Mouse (Mus musculus) limb, embryonic 13.5 days (tissue): ENCODE measurements around the gene Mast1. TPM values are rescaled to one million over a fixed set of nuclear protein-coding genes. Genes with fewer than 3 reads are reported as not detected.
A peak's percentile ranks its signal among the peaks of the same experiment; 100 is the strongest.

Source experiments
- ATAC-seq: fragments of 200-750 bp; cut with Nextera tagmentation; 2 replicates; pipeline ENCODE4 v1.8.0; 2017; ENCODE audit warnings: low read depth, moderate number of reproducible peaks, moderate TSS enrichment; ENCODE audit not compliant: low FRiP score
- H3K27ac ChIP-seq: fragments of 300-500 bp; sonication (generic); 2 replicates; pipeline ENCODE4 v1.5.1; 2015; ENCODE audit warnings: inconsistent platforms, mild to moderate bottlenecking, moderate library complexity
- H3K27me3 ChIP-seq: fragments of 300-500 bp; sonication (generic); 2 replicates; pipeline ENCODE4 v1.6.1; 2015; ENCODE audit warnings: mild to moderate bottlenecking, inconsistent platforms
- H3K36me3 ChIP-seq: fragments of 300-500 bp; sonication (generic); 2 replicates; pipeline ENCODE4 v1.6.1; 2015; ENCODE audit warnings: inconsistent platforms, mild to moderate bottlenecking, moderate library complexity
- H3K4me1 ChIP-seq: fragments of 300-500 bp; sonication (generic); 2 replicates; pipeline ENCODE4 v1.6.1; 2015; ENCODE audit warnings: inconsistent platforms
- H3K4me2 ChIP-seq: fragments of 300-500 bp; sonication (generic); replicated peaks from 2 replicates; pipeline ENCODE4 v1.6.1; 2015; ENCODE audit warnings: inconsistent platforms, mild to moderate bottlenecking, moderate library complexity
- H3K4me3 ChIP-seq: fragments of 300-500 bp; sonication (generic); 2 replicates; pipeline ENCODE4 v1.5.1; 2015; ENCODE audit warnings: moderate library complexity, mild to moderate bottlenecking, inconsistent platforms
- H3K9ac ChIP-seq: fragments of 300-500 bp; sonication (generic); 2 replicates; pipeline ENCODE4 v1.6.1; 2015; ENCODE audit warnings: mild to moderate bottlenecking, inconsistent platforms
- H3K9me3 ChIP-seq: fragments of 300-500 bp; sonication (generic); 2 replicates; pipeline ENCODE4 v1.6.1; 2016; ENCODE audit warnings: inconsistent platforms
- whole genome bisulfite sequencing: fragments of 180-500 bp; shearing (Covaris S2); methylation state at CpG from one replicate; pipeline ENCODE4 v1.1.7; 2015; 5-methylcytosine and 5-hydroxymethylcytosine counted together
- polyA plus RNA-seq: library from polyadenylated mRNA; unstranded; fragments of >200 nt; fragmentation: Nextera tagmentation; extraction: Ambion mirVana; gene quantifications from 2 replicates; pipeline ENCODE4 v1.2.1, GENCODE M21; 2015

Gene Mast1
- polyA plus RNA-seq, 1 experiment from 2014 or later, result 0.55 TPM

- Histone ChIP-seq H3K4me1 (peaks cover 39% of the 10 kb centered on the region), H3K36me3 (peaks cover 35% of the 10 kb centered on the region), H3K27ac (peak within 1 kb of the TSS; percentile 87), H3K27me3 (no peaks in the 10 kb centered on the region), H3K9me3 (no peaks in the 10 kb centered on the region), H3K4me2 (peak within 1 kb of the TSS; percentile 94), H3K4me3 (peak within 1 kb of the TSS; percentile 80), H3K9ac (peak within 1 kb of the TSS; percentile 93)
- WGBS, result under 1% methylated on average over 56 of the region's 56 CpGs
- ATAC-seq, result peak; percentile 75
Measured at GRCm38 (mm10) chr8:84969241-84970134, 32.3 kb upstream of the Mast1 start, which contains the start of the genes Gm49661, Prdx2 and Rnaseh2a. Gene Gm49661 (minus strand): TSS chr8:84969433. Gene Prdx2 (plus strand): TSS chr8:84969587. Gene Rnaseh2a (minus strand): TSS chr8:84969767.

GRCm38 (mm10) chr8:84968650-84969049, 31.5 kb upstream of the Mast1 start:
- Histone ChIP-seq H3K27me3 (no peaks in the 10 kb centered on the region), H3K4me2 (peak overlapping the region; percentile 94), H3K36me3 (peaks cover 35% of the 10 kb centered on the region), H3K27ac (peak overlapping the region; percentile 87), H3K9me3 (no peaks in the 10 kb centered on the region), H3K4me1 (peaks cover 39% of the 10 kb centered on the region), H3K4me3 (peak overlapping the region; percentile 80), H3K9ac (peak overlapping the region; percentile 93)
- 14% methylated on average over 2 of the region's 2 CpGs for WGBS
- ATAC-seq, result no peak

GRCm38 (mm10) chr8:84967532-84968304, 30.6 kb upstream of the Mast1 start:
- Histone ChIP-seq H3K9me3 (no peaks in the 10 kb centered on the region), H3K36me3 (peaks cover 30% of the 10 kb centered on the region), H3K27ac (no peak overlapping the region), H3K4me2 (no peak overlapping the region), H3K9ac (no peak overlapping the region), H3K27me3 (no peaks in the 10 kb centered on the region), H3K4me3 (no peak overlapping the region), H3K4me1 (peaks cover 39% of the 10 kb centered on the region)
- ATAC-seq, result no peak
- whole genome bisulfite sequencing, result 94% methylated on average over 13 of the region's 13 CpGs

- Histone ChIP-seq H3K9ac (no peak overlapping the region), H3K27me3 (no peaks in the 10 kb centered on the region), H3K4me1 (peaks cover 39% of the 10 kb centered on the region), H3K4me2 (peak overlapping the region; percentile 89), H3K27ac (peak overlapping the region; percentile 48; the same call in 1 of the 2 replicates), H3K36me3 (peaks cover 24% of the 10 kb centered on the region), H3K9me3 (no peaks in the 10 kb centered on the region), H3K4me3 (peak overlapping the region; percentile 66)
- no peak for ATAC-seq
- 54% methylated on average over 3 of the region's 3 CpGs for WGBS
Measured at GRCm38 (mm10) chr8:84966603-84967002, 29.4 kb upstream of the Mast1 start.

- Histone ChIP-seq H3K4me3 (peak overlapping the region; percentile 66), H3K36me3 (peaks cover 22% of the 10 kb centered on the region), H3K9ac (peak overlapping the region; percentile 81), H3K27ac (no peak overlapping the region; the same call in 1 of the 2 replicates), H3K4me2 (peak overlapping the region; percentile 89), H3K9me3 (no peaks in the 10 kb centered on the region), H3K27me3 (no peaks in the 10 kb centered on the region), H3K4me1 (peaks cover 33% of the 10 kb centered on the region)
- peak; percentile 78 for ATAC-seq
- WGBS, result under 1% methylated on average over 41 of the region's 41 CpGs
Measured at GRCm38 (mm10) chr8:84965731-84966291, 28.7 kb upstream of the Mast1 start.

- 93% methylated on average over 4 of the region's 4 CpGs for WGBS
- no peak overlapping the region for H3K4me3 ChIP-seq
- H3K4me1 ChIP-seq, result peaks cover 27% of the 10 kb centered on the region
Measured at GRCm38 (mm10) chr8:84963952-84964351, 26.8 kb upstream of the Mast1 start.

GRCm38 (mm10) chr8:84959811-84960210, 22.7 kb upstream of the Mast1 start:
- Histone ChIP-seq H3K4me3 (no peak overlapping the region), H3K27me3 (no peaks in the 10 kb centered on the region), H3K4me1 (peaks cover under 1% of the 10 kb centered on the region; the same call in 1 of the 2 replicates), H3K36me3 (peaks cover 53% of the 10 kb centered on the region), H3K4me2 (no peak overlapping the region), H3K9ac (no peak overlapping the region), H3K27ac (no peak overlapping the region), H3K9me3 (no peaks in the 10 kb centered on the region)
- WGBS, result 89% methylated on average over 7 of the region's 7 CpGs
- ATAC-seq, result no peak

More at GRCm38 (mm10) chr8:84963952-84964351, 26.8 kb upstream of the Mast1 start:
- Histone ChIP-seq H3K9me3 (no peaks in the 10 kb centered on the region), H3K36me3 (peaks cover 31% of the 10 kb centered on the region), H3K27me3 (no peaks in the 10 kb centered on the region), H3K27ac (no peak overlapping the region), H3K4me2 (no peak overlapping the region), H3K9ac (no peak overlapping the region)
- ATAC-seq, result no peak

GRCm38 (mm10) chr8:84956768-84957167, 19.6 kb upstream of the Mast1 start:
- ATAC-seq, result no peak
- Histone ChIP-seq H3K4me1 (no peaks in the 10 kb centered on the region), H3K36me3 (peaks cover 39% of the 10 kb centered on the region), H3K4me3 (no peak overlapping the region), H3K9ac (no peak overlapping the region), H3K27ac (no peak overlapping the region), H3K4me2 (no peak overlapping the region), H3K9me3 (no peaks in the 10 kb centered on the region), H3K27me3 (peaks cover 21% of the 10 kb centered on the region)
- WGBS, result 44% methylated on average over 2 of the region's 2 CpGs

GRCm38 (mm10) chr8:84952612-84953255, 15.6 kb upstream of the Mast1 start:
- Histone ChIP-seq H3K4me1 (no peaks in the 10 kb centered on the region), H3K9me3 (no peaks in the 10 kb centered on the region), H3K4me3 (no peak overlapping the region), H3K27me3 (peaks cover 56% of the 10 kb centered on the region), H3K9ac (no peak overlapping the region), H3K36me3 (peaks cover 12% of the 10 kb centered on the region), H3K27ac (no peak overlapping the region), H3K4me2 (peak overlapping the region; percentile 30; the same call in 1 of the 2 replicates)
- WGBS, result 7% methylated on average over 18 of the region's 18 CpGs
- no peak for ATAC-seq

GRCm38 (mm10) chr8:84949753-84950152, 12.6 kb upstream of the Mast1 start:
- Histone ChIP-seq H3K36me3 (no peaks in the 10 kb centered on the region), H3K9me3 (no peaks in the 10 kb centered on the region), H3K27ac (no peak overlapping the region), H3K4me3 (no peak overlapping the region), H3K27me3 (peaks cover 84% of the 10 kb centered on the region), H3K4me1 (peaks cover 10% of the 10 kb centered on the region), H3K4me2 (no peak overlapping the region), H3K9ac (no peak overlapping the region)
- WGBS, result 20% methylated on average over 12 of the region's 12 CpGs
- ATAC-seq, result no peak

GRCm38 (mm10) chr8:84947241-84947545, 10.0 kb upstream of the Mast1 start:
- Histone ChIP-seq H3K4me2 (no peak overlapping the region), H3K9ac (no peak overlapping the region), H3K36me3 (no peaks in the 10 kb centered on the region), H3K27ac (no peak overlapping the region), H3K27me3 (peaks cover 89% of the 10 kb centered on the region), H3K9me3 (no peaks in the 10 kb centered on the region), H3K4me3 (peak overlapping the region; percentile 3; the same call in 1 of the 2 replicates), H3K4me1 (peaks cover 15% of the 10 kb centered on the region)
- no peak for ATAC-seq
- 14% methylated on average over 9 of the region's 9 CpGs for WGBS
